ENCODE assay signal across 10 mouse cellular contexts in the genomic region with DNA sequence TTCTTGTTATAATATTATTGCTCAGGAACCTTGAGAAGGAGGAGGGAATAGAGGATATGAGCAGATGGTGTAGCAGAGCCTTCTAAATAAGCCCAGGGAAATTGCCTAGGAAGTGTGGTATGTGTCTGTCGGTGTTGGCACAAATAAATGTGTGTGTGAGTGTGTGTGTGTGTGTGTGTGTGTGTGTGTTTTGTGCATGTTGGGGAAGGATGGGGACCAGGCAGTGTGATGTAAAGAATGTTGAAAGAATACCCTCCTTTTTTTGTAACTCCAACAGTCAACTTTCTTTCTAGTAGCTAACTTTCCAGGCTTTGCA.
DNase-seq lines count a peak whose midpoint lies in the region; ATAC-seq lines count a peak whose summit lies in the region.
"Had no signal": no experiment of that assay in that cellular context is flagged by ENCODE, and none has a peak within 500 bp of the region (broad histone marks: within the 10 kb centered on the region; RNA-seq: fewer than 3 reads in every experiment).

No protein-coding gene starts in this region.

- no peak for DNase-seq in frontal cortex, postnatal 10 days (ENCODE audit: low spot score in 2 of 2)
- peak; percentile 31 to 38 for DNase-seq in right cerebral cortex, adult 2 months (ENCODE audit: low spot score in 2 of 2)
- DNase-seq in right cerebral cortex, postnatal 4 days, result no peak
- DNase-seq in cerebellum, adult 9-11 months, result peak; percentile 31
- peak; percentile 6 to 14 for DNase-seq in right cerebral cortex, postnatal 36 days (ENCODE audit: low spot score in 2 of 2)
- DNase-seq in spleen, postnatal 4 days (ENCODE audit: low spot score in 2 of 2), result no peak
- no peak for DNase-seq in T-cell, adult 2 months (ENCODE audit: low spot score)
- DNase-seq: embryo, embryonic 11 days; thymus, adult 2 months had no signal

- peak; percentile 48; the same call in 1 of the 2 replicates for ATAC-seq in frontal cortex, adult (ENCODE audit: low TSS enrichment)

Comparison
In these comparisons a context has a peak if more than half of its experiments do, and no peak if none do; other contexts are left out.
1. DNase-seq: peak in right cerebral cortex, adult 2 months (2 of 2), cerebellum, adult 9-11 months (single experiment) and right cerebral cortex, postnatal 36 days (2 of 2); none in frontal cortex, postnatal 10 days (0 of 2), right cerebral cortex, postnatal 4 days (single experiment), spleen, postnatal 4 days (0 of 2) and T-cell, adult 2 months (single experiment).